Mouse (Mus musculus) spleen, adult 2 months (tissue): ENCODE results near the gene Srgap1.

Source experiments
- CTCF ChIP-seq: fragments of 200-500 bp; IDR thresholded peaks from 2 replicates; pipeline ENCODE4 v1.5.1; 2011; ENCODE audit warnings: mild to moderate bottlenecking, inconsistent platforms; ENCODE audit not compliant: insufficient read depth, insufficient read length, insufficient replicate concordance; ENCODE audit errors: extremely low read depth
- POLR2A ChIP-seq: fragments of 200-500 bp; IDR thresholded peaks from 2 replicates; pipeline ENCODE4 v1.6.1; 2011; ENCODE audit warnings: low read depth, low read length, inconsistent platforms

DNA sequence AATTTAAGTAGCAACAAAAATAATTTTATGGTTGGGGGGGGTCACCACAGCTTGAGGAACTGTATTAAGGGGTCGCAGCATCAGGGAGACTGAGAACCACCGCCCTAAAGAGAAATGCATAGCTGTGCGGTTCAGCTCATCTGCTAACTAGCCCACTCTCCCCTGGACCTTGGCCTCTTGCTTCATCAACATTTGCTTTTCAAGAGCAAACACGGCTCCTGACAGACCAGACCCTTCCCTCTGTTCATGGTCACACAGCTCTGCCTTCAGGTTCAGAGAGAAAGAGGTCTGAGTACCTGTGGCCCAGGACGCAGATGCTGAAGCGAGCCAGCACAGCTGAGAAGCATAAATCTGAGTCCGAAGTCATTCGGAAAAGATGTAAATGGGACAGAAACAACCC lies 29.4 kb downstream of the Srgap1 start:
- TF ChIP-seq CTCF (no peak), POLR2A (no peak)
